Mouse (Mus musculus) MEL (cell line): ENCODE data around the gene Sorcs2. TPM values are rescaled to one million over a fixed set of nuclear protein-coding genes. Genes with fewer than 3 reads are reported as not detected.

ENCODE experiments used
- DNase-seq: peaks from one replicate; pipeline ENCODE4 v3.0.0; 2011; ENCODE audit warnings: low read depth, low spot score
- H3K27ac ChIP-seq: 2 replicates; pipeline ENCODE4 v1.5.1; 2012; ENCODE audit warnings: low read depth, mild to moderate bottlenecking, control low read depth, low read length, moderate library complexity; ENCODE audit not compliant: control insufficient read depth
- H3K27me3 ChIP-seq, 2 experiments: fragments of 150-350 bp in 1 of 2; sonication (generic) in 1 of 2; 2 replicates each; pipeline ENCODE4 v1.6.1; 2012; ENCODE audit warnings: low read length in 2 of 2, mild to moderate bottlenecking in 2 of 2, improper control_type of control experiment in 1 of 2, moderate library complexity in 1 of 2; ENCODE audit not compliant: insufficient read depth in 2 of 2, control insufficient read depth in 1 of 2
- H3K36me3 ChIP-seq, 2 experiments: 2 replicates each; pipeline ENCODE4 v1.6.1; 2012 to 2014; ENCODE audit warnings: low read length in 2 of 2, improper control_type of control experiment in 1 of 2, inconsistent platforms in 1 of 2, mild to moderate bottlenecking in 1 of 2; ENCODE audit not compliant: insufficient read depth in 2 of 2, control insufficient read depth in 1 of 2
- H3K4me1 ChIP-seq, 2 experiments: fragments of 150-350 bp in 1 of 2; sonication (generic) in 1 of 2; 2 replicates each; pipeline ENCODE4 v1.6.1; 2012; ENCODE audit warnings: low read length in 2 of 2, improper control_type of control experiment in 1 of 2, mild to moderate bottlenecking in 1 of 2; ENCODE audit not compliant: insufficient read depth in 2 of 2, control insufficient read depth in 1 of 2
- H3K4me3 ChIP-seq, 2 experiments: fragments of 150-350 bp in 1 of 2; sonication (generic) in 1 of 2; 2 replicates each; pipeline ENCODE4 v1.5.1; 2012; ENCODE audit warnings: low read depth in 2 of 2, low read length in 2 of 2, mild to moderate bottlenecking in 2 of 2, moderate library complexity in 2 of 2, control low read depth in 1 of 2, improper control_type of control experiment in 1 of 2; ENCODE audit not compliant: control insufficient read depth in 1 of 2, insufficient read depth in 1 of 2
- H3K79me2 ChIP-seq: 2 replicates; pipeline ENCODE4 v1.6.1; 2012; ENCODE audit warnings: mild to moderate bottlenecking, low read length, moderate library complexity; ENCODE audit not compliant: control insufficient read depth, poor library complexity, insufficient read depth
- H3K9ac ChIP-seq: 2 replicates; pipeline ENCODE4 v1.6.1; 2012; ENCODE audit warnings: low read depth, mild to moderate bottlenecking, control low read depth, low read length, moderate library complexity; ENCODE audit not compliant: control insufficient read depth, poor library complexity, severe bottlenecking
- H3K9me3 ChIP-seq: fragments of 150-350 bp; sonication (generic); replicated peaks from 2 replicates; pipeline ENCODE4 v1.6.1; 2012; ENCODE audit warnings: mild to moderate bottlenecking, low read length, improper control_type of control experiment, moderate library complexity; ENCODE audit not compliant: insufficient read depth
- CHD1 ChIP-seq: IDR thresholded peaks from 2 replicates; pipeline ENCODE4 v1.6.1; 2012; ENCODE audit warnings: low read depth, mild to moderate bottlenecking, inconsistent platforms, low read length, improper control_type of control experiment
- CTCF ChIP-seq, 3 experiments: IDR thresholded peaks in 2 of 3; conservative IDR thresholded peaks in 1 of 3; 2 replicates each; pipeline ENCODE4 v1.5.1; 2011 to 2012; ENCODE audit warnings: low read length in 3 of 3, low read depth in 2 of 3, mild to moderate bottlenecking in 2 of 3, improper control_type of control experiment in 1 of 3, inconsistent platforms in 1 of 3, mixed read lengths in 1 of 3, moderate library complexity in 1 of 3; ENCODE audit not compliant: control insufficient read depth in 1 of 3, insufficient read depth in 1 of 3, poor library complexity in 1 of 3, severe bottlenecking in 1 of 3
- ELF1 ChIP-seq: IDR thresholded peaks from 2 replicates; pipeline ENCODE4 v1.6.1; 2014; ENCODE audit warnings: low read depth, mild to moderate bottlenecking, inconsistent platforms, low read length, improper control_type of control experiment, moderate library complexity
- JUND ChIP-seq: IDR thresholded peaks from 2 replicates; pipeline ENCODE4 v1.6.1; 2011; ENCODE audit warnings: low read depth, mild to moderate bottlenecking, improper control_type of control experiment, low read length
- KAT2A ChIP-seq: conservative IDR thresholded peaks from 2 replicates; pipeline ENCODE4 v1.6.1; 2012; ENCODE audit warnings: low read depth, low read length, improper control_type of control experiment, inconsistent platforms
- MAZ ChIP-seq: IDR thresholded peaks from 2 replicates; pipeline ENCODE4 v1.6.1; 2012; ENCODE audit warnings: low read depth, mild to moderate bottlenecking, inconsistent platforms, low read length, improper control_type of control experiment
- MEF2A ChIP-seq: IDR thresholded peaks from 2 replicates; pipeline ENCODE4 v1.6.1; 2014; ENCODE audit warnings: low read depth, mild to moderate bottlenecking, inconsistent platforms, low read length, improper control_type of control experiment; ENCODE audit not compliant: poor library complexity, insufficient replicate concordance, severe bottlenecking; ENCODE audit errors: extremely low read depth
- MYC ChIP-seq: IDR thresholded peaks from 2 replicates; pipeline ENCODE4 v1.6.1; 2011; ENCODE audit warnings: low read depth, mild to moderate bottlenecking, low read length, improper control_type of control experiment, moderate library complexity
- NRF1 ChIP-seq: IDR thresholded peaks from 2 replicates; pipeline ENCODE4 v1.6.1; 2014; ENCODE audit warnings: low read depth, mild to moderate bottlenecking, inconsistent platforms, low read length, improper control_type of control experiment, moderate library complexity; ENCODE audit not compliant: poor library complexity, insufficient read depth, severe bottlenecking
- POLR2A ChIP-seq, 2 experiments: IDR thresholded peaks; 2 replicates each; pipeline ENCODE4 v1.6.1; 2011 to 2012; ENCODE audit warnings: low read length in 2 of 2, mild to moderate bottlenecking in 2 of 2, control low read depth in 1 of 2, improper control_type of control experiment in 1 of 2, low read depth in 1 of 2, moderate library complexity in 1 of 2; ENCODE audit not compliant: control insufficient read depth in 1 of 2, insufficient read depth in 1 of 2, poor library complexity in 1 of 2
- RCOR1 ChIP-seq: IDR thresholded peaks from 2 replicates; pipeline ENCODE4 v1.6.1; 2012; ENCODE audit warnings: low read depth, mild to moderate bottlenecking, inconsistent platforms, low read length, improper control_type of control experiment
- SIN3A ChIP-seq: IDR thresholded peaks from 2 replicates; pipeline ENCODE4 v1.6.1; 2012; ENCODE audit warnings: low read length, improper control_type of control experiment, inconsistent platforms
- SMC3 ChIP-seq: IDR thresholded peaks from 2 replicates; pipeline ENCODE4 v1.6.1; 2011; ENCODE audit warnings: low read depth, low read length, improper control_type of control experiment
- TAL1 ChIP-seq: IDR thresholded peaks from 2 replicates; pipeline ENCODE4 v1.6.1; 2012; ENCODE audit warnings: mild to moderate bottlenecking, inconsistent platforms, low read length, moderate library complexity, mixed read lengths
- TCF12 ChIP-seq: IDR thresholded peaks from 2 replicates; pipeline ENCODE4 v1.6.1; 2014; ENCODE audit warnings: low read depth, mild to moderate bottlenecking, inconsistent platforms, low read length, improper control_type of control experiment, moderate library complexity
- USF1 ChIP-seq: IDR thresholded peaks from 2 replicates; pipeline ENCODE4 v1.6.1; 2014; ENCODE audit warnings: low read depth, mild to moderate bottlenecking, inconsistent platforms, low read length, improper control_type of control experiment, moderate library complexity
- ZKSCAN1 ChIP-seq: IDR thresholded peaks from 2 replicates; pipeline ENCODE4 v1.6.1; 2012; ENCODE audit warnings: low read depth, mild to moderate bottlenecking, inconsistent platforms, low read length, improper control_type of control experiment, moderate library complexity
- ZMIZ1 ChIP-seq: IDR thresholded peaks from 2 replicates; pipeline ENCODE4 v1.6.1; 2012; ENCODE audit warnings: low read depth, mild to moderate bottlenecking, inconsistent platforms, low read length, improper control_type of control experiment, moderate library complexity
- polyA plus RNA-seq, 2 experiments: library from polyadenylated mRNA; stranded (reverse) in 1 of 2; unstranded in 1 of 2; fragments of >175 nt in 1 of 2; fragments of >200 nt in 1 of 2; gene quantifications; 2 replicates each; pipeline versions ENCODE4 v1.2.1 to v1.2.4; 2012; ENCODE audit warnings: low replicate concordance in 2 of 2, low read depth in 1 of 2; ENCODE audit not compliant: insufficient read length in 2 of 2, insufficient read depth in 1 of 2, missing spikeins in 1 of 2
- total RNA-seq: library from RNA; depleted of rRNA; stranded (reverse); fragments of 300-350 nt; gene quantifications from 2 replicates; pipeline ENCODE4 v1.2.3, GENCODE M21; 2012

The Sorcs2 gene
- total and polyA plus RNA-seq, 3 experiments, result not detected

DNA sequence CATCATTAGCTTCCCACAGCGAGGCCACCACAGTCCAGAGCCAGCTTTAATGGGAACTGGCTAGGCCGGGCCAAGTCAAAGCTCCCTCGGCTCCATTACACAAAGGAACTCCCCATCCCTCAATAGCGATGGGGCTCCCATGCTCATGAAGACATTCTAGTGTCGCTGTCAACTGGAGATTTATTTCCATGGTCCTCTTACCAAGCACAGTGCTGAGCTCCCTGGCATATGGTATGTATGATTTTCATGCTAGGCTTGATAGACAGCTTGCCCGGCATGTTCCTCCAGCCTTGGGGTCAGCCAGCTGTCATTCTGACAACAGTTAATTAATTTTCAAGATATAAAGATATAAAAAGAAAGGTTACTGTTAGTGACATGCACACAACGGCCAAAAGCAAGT is 215.6 kb downstream of the Sorcs2 start:
- TF ChIP-seq SIN3A (no peak), ZKSCAN1 (no peak), TCF12 (no peak), KAT2A (no peak)
- Histone ChIP-seq H3K4me1 (no peaks in the 10 kb centered on the region), H3K79me2 (no peaks in the 10 kb centered on the region), H3K4me3 (no peak overlapping the region), H3K27ac (no peak overlapping the region), H3K27me3 (no peaks in the 10 kb centered on the region), H3K9me3 (no peaks in the 10 kb centered on the region), H3K36me3 (no peaks in the 10 kb centered on the region), H3K9ac (no peak overlapping the region)
- DNase-seq, result no peak

DNA sequence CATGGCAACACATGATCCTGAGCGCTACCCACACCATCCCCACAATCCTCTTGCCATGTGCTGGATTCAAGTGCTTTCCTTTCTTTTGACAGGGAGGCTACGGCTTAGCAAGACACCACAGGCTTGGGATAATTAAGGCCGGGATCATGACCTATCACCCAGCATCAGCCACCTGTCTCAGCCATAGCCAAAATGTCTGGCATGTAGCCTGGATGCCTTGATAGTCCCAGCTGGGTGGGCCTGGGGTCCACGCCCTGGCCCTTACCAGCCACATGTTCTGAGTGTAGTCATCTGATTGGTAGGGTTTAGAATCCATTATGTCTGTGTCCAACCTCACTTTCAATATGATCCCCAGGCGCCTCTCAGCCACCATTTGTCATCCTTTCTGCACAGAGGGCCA is 218.2 kb downstream of the Sorcs2 start:
- no peaks in the 10 kb centered on the region for H3K27me3 ChIP-seq
- no peaks in the 10 kb centered on the region for H3K36me3 ChIP-seq
- no peaks in the 10 kb centered on the region for H3K4me1 ChIP-seq
- no peaks in the 10 kb centered on the region for H3K9me3 ChIP-seq
- H3K9ac ChIP-seq, result no peak overlapping the region
- no peak for DNase-seq
- TF ChIP-seq ZMIZ1 (no peak), JUND (no peak), SMC3 (no peak), NRF1 (no peak), POLR2A (IDR thresholded peaks at IDR 0.05; ENCODE audit: control insufficient read depth in 1 of 2, insufficient read depth in 1 of 2, low read depth in 1 of 2, low read length in 2 of 2, poor library complexity in 1 of 2) (no peak), MYC (no peak), ELF1 (no peak), MEF2A (no peak), TCF12 (no peak), MAZ (no peak), USF1 (no peak), CHD1 (no peak), CTCF (IDR thresholded peaks at IDR 0.05 in 2 of 3, conservative IDR thresholded peaks at IDR 0.05 in 1 of 3; ENCODE audit: control insufficient read depth in 1 of 3, insufficient read depth in 1 of 3, low read depth in 2 of 3, low read length in 3 of 3, poor library complexity in 1 of 3, severe bottlenecking in 1 of 3) (no peak), RCOR1 (no peak), TAL1 (no peak)
- TF ChIP-seq, all 39 proteins: peak for 0
- no peaks in the 10 kb centered on the region for H3K79me2 ChIP-seq
- no peak overlapping the region for H3K27ac ChIP-seq
- H3K4me3 ChIP-seq, result no peak overlapping the region
